Mouse (Mus musculus): Measurements from ENCODE around the gene Fgg. TPM values are rescaled to one million over a fixed set of nuclear protein-coding genes. Genes with fewer than 3 reads are reported as not detected.
A peak's percentile ranks its signal among the peaks of the same experiment; 100 is the strongest.

Fgg gene
- polyA plus RNA-seq (2015; fragmentation: Nextera tagmentation; extraction: Ambion mirVana), result not detected in 2 replicates

GRCm38 (mm10) chr3:83007557-83007956, at the start of gene Fgg:
Gene Fgg (plus strand): TSS chr3:83007724.
- Histone ChIP-seq H3K27me3 (replicated peaks; ENCODE audit: control insufficient read depth, insufficient read depth, low read length) (no peaks in the 10 kb centered on the region), H3K4me1 (ENCODE audit: control insufficient read depth, insufficient read depth, low read depth, low read length) (no peaks in the 10 kb centered on the region), H3K4me3 (ENCODE audit: low read length) (no peak within 1 kb of the TSS), H3K4me2 (ENCODE audit: low read length) (no peak within 1 kb of the TSS), H3K36me3 (ENCODE audit: control insufficient read depth, insufficient read depth, low read length) (no peaks in the 10 kb centered on the region), H3K27ac (ENCODE audit: low read depth, low read length) (no peak within 1 kb of the TSS), H3K9me3 (ENCODE audit: control insufficient read depth, low read length) (no peaks in the 10 kb centered on the region), H3K9ac (ENCODE audit: low read depth, low read length) (no peak within 1 kb of the TSS)
- 57% methylated on average over 7 of the region's 7 CpGs for WGBS
- no peak for ATAC-seq

- no peak overlapping the region for H3K4me2 ChIP-seq (ENCODE audit: low read length)
- H3K9ac ChIP-seq (ENCODE audit: low read depth, low read length), result no peak overlapping the region
- no peaks in the 10 kb centered on the region for H3K27me3 ChIP-seq (replicated peaks; ENCODE audit: control insufficient read depth, insufficient read depth, low read length)
- H3K4me1 ChIP-seq (ENCODE audit: control insufficient read depth, insufficient read depth, low read depth, low read length), result no peaks in the 10 kb centered on the region
- WGBS, result 76% methylated on average over 3 of the region's 3 CpGs
- no peak overlapping the region for H3K27ac ChIP-seq (ENCODE audit: low read depth, low read length)
- H3K4me3 ChIP-seq (ENCODE audit: low read length), result no peak overlapping the region
- no peak for ATAC-seq
- H3K36me3 ChIP-seq (ENCODE audit: control insufficient read depth, insufficient read depth, low read length), result no peaks in the 10 kb centered on the region
- no peaks in the 10 kb centered on the region for H3K9me3 ChIP-seq (ENCODE audit: control insufficient read depth, low read length)
Measured at GRCm38 (mm10) chr3:82971046-82971445, 36.5 kb upstream of the Fgg start.

- no peaks in the 10 kb centered on the region for H3K4me1 ChIP-seq (ENCODE audit: control insufficient read depth, insufficient read depth, low read depth, low read length)
- H3K27me3 ChIP-seq (replicated peaks; ENCODE audit: control insufficient read depth, insufficient read depth, low read length), result no peaks in the 10 kb centered on the region
- no peak overlapping the region for H3K4me2 ChIP-seq (ENCODE audit: low read length)
- H3K36me3 ChIP-seq (ENCODE audit: control insufficient read depth, insufficient read depth, low read length), result no peaks in the 10 kb centered on the region
- H3K27ac ChIP-seq (ENCODE audit: low read depth, low read length), result no peak overlapping the region
- H3K9ac ChIP-seq (ENCODE audit: low read depth, low read length), result no peak overlapping the region
- H3K4me3 ChIP-seq (ENCODE audit: low read length), result no peak overlapping the region
- 65% methylated on average over 6 of the region's 6 CpGs for WGBS
- no peaks in the 10 kb centered on the region for H3K9me3 ChIP-seq (ENCODE audit: control insufficient read depth, low read length)
- ATAC-seq, result peak; percentile 86
Measured at GRCm38 (mm10) chr3:82980818-82981217, 26.7 kb upstream of the Fgg start.

- no peaks in the 10 kb centered on the region for H3K36me3 ChIP-seq (ENCODE audit: control insufficient read depth, insufficient read depth, low read length)
- 65% methylated on average over 8 of the region's 8 CpGs for WGBS
- H3K27me3 ChIP-seq (replicated peaks; ENCODE audit: control insufficient read depth, insufficient read depth, low read length), result no peaks in the 10 kb centered on the region
Measured at GRCm38 (mm10) chr3:82981861-82982260, 25.7 kb upstream of the Fgg start.

GRCm38 (mm10) chr3:82984840-82985239, 22.7 kb upstream of the Fgg start:
- no peak for ATAC-seq
- Histone ChIP-seq H3K4me2 (ENCODE audit: low read length) (no peak overlapping the region), H3K36me3 (ENCODE audit: control insufficient read depth, insufficient read depth, low read length) (no peaks in the 10 kb centered on the region), H3K9me3 (ENCODE audit: control insufficient read depth, low read length) (no peaks in the 10 kb centered on the region), H3K4me3 (ENCODE audit: low read length) (no peak overlapping the region), H3K27me3 (replicated peaks; ENCODE audit: control insufficient read depth, insufficient read depth, low read length) (no peaks in the 10 kb centered on the region), H3K27ac (ENCODE audit: low read depth, low read length) (no peak overlapping the region), H3K9ac (ENCODE audit: low read depth, low read length) (no peak overlapping the region), H3K4me1 (ENCODE audit: control insufficient read depth, insufficient read depth, low read depth, low read length) (no peaks in the 10 kb centered on the region)
- 79% methylated on average over 2 of the region's 2 CpGs for WGBS

More at GRCm38 (mm10) chr3:82981861-82982260, 25.7 kb upstream of the Fgg start:
- Histone ChIP-seq H3K4me1 (ENCODE audit: control insufficient read depth, insufficient read depth, low read depth, low read length) (no peaks in the 10 kb centered on the region), H3K9me3 (ENCODE audit: control insufficient read depth, low read length) (no peaks in the 10 kb centered on the region), H3K4me3 (ENCODE audit: low read length) (no peak overlapping the region), H3K27ac (ENCODE audit: low read depth, low read length) (no peak overlapping the region), H3K4me2 (ENCODE audit: low read length) (no peak overlapping the region), H3K9ac (ENCODE audit: low read depth, low read length) (no peak overlapping the region)
- ATAC-seq, result no peak

GRCm38 (mm10) chr3:82991963-82992362, 15.6 kb upstream of the Fgg start:
- no peak overlapping the region for H3K27ac ChIP-seq (ENCODE audit: low read depth, low read length)
- H3K4me2 ChIP-seq (ENCODE audit: low read length), result no peak overlapping the region
- no peaks in the 10 kb centered on the region for H3K36me3 ChIP-seq (ENCODE audit: control insufficient read depth, insufficient read depth, low read length)
- H3K9ac ChIP-seq (ENCODE audit: low read depth, low read length), result no peak overlapping the region
- WGBS, result 85% methylated on average over 12 of the region's 12 CpGs
- H3K4me1 ChIP-seq (ENCODE audit: control insufficient read depth, insufficient read depth, low read depth, low read length), result peaks cover 6% of the 10 kb centered on the region
- no peak overlapping the region for H3K4me3 ChIP-seq (ENCODE audit: low read length)
- no peaks in the 10 kb centered on the region for H3K9me3 ChIP-seq (ENCODE audit: control insufficient read depth, low read length)
- H3K27me3 ChIP-seq (replicated peaks; ENCODE audit: control insufficient read depth, insufficient read depth, low read length), result no peaks in the 10 kb centered on the region
- no peak for ATAC-seq

GRCm38 (mm10) chr3:82992956-82993355, 14.6 kb upstream of the Fgg start:
- no peak for ATAC-seq
- H3K4me3 ChIP-seq (ENCODE audit: low read length), result no peak overlapping the region
- no peaks in the 10 kb centered on the region for H3K9me3 ChIP-seq (ENCODE audit: control insufficient read depth, low read length)
- peaks cover 6% of the 10 kb centered on the region for H3K4me1 ChIP-seq (ENCODE audit: control insufficient read depth, insufficient read depth, low read depth, low read length)
- 91% methylated on average over 6 of the region's 6 CpGs for WGBS
- H3K27ac ChIP-seq (ENCODE audit: low read depth, low read length), result no peak overlapping the region
- H3K9ac ChIP-seq (ENCODE audit: low read depth, low read length), result no peak overlapping the region
- H3K27me3 ChIP-seq (replicated peaks; ENCODE audit: control insufficient read depth, insufficient read depth, low read length), result no peaks in the 10 kb centered on the region
- H3K4me2 ChIP-seq (ENCODE audit: low read length), result no peak overlapping the region
- H3K36me3 ChIP-seq (ENCODE audit: control insufficient read depth, insufficient read depth, low read length), result no peaks in the 10 kb centered on the region

GRCm38 (mm10) chr3:82995368-82995767, 12.2 kb upstream of the Fgg start:
- Histone ChIP-seq H3K4me3 (ENCODE audit: low read length) (peak overlapping the region; percentile 30), H3K4me1 (ENCODE audit: control insufficient read depth, insufficient read depth, low read depth, low read length) (peaks cover 6% of the 10 kb centered on the region), H3K27ac (ENCODE audit: low read depth, low read length) (no peak overlapping the region), H3K9ac (ENCODE audit: low read depth, low read length) (peak overlapping the region; percentile 60), H3K27me3 (replicated peaks; ENCODE audit: control insufficient read depth, insufficient read depth, low read length) (no peaks in the 10 kb centered on the region), H3K4me2 (ENCODE audit: low read length) (peak overlapping the region; percentile 66), H3K36me3 (ENCODE audit: control insufficient read depth, insufficient read depth, low read length) (no peaks in the 10 kb centered on the region), H3K9me3 (ENCODE audit: control insufficient read depth, low read length) (no peaks in the 10 kb centered on the region)
- WGBS, result 3% methylated on average over 24 of the region's 24 CpGs
- peak; percentile 66 for ATAC-seq

- no peak overlapping the region for H3K4me2 ChIP-seq (ENCODE audit: low read length)
- no peaks in the 10 kb centered on the region for H3K36me3 ChIP-seq (ENCODE audit: control insufficient read depth, insufficient read depth, low read length)
- no peak for ATAC-seq
- H3K9ac ChIP-seq (ENCODE audit: low read depth, low read length), result no peak overlapping the region
- H3K4me1 ChIP-seq (ENCODE audit: control insufficient read depth, insufficient read depth, low read depth, low read length), result peaks cover 6% of the 10 kb centered on the region
- WGBS, result 78% methylated on average over 3 of the region's 3 CpGs
- no peaks in the 10 kb centered on the region for H3K27me3 ChIP-seq (replicated peaks; ENCODE audit: control insufficient read depth, insufficient read depth, low read length)
- no peaks in the 10 kb centered on the region for H3K9me3 ChIP-seq (ENCODE audit: control insufficient read depth, low read length)
- H3K4me3 ChIP-seq (ENCODE audit: low read length), result no peak overlapping the region
- no peak overlapping the region for H3K27ac ChIP-seq (ENCODE audit: low read depth, low read length)
Measured at GRCm38 (mm10) chr3:82996656-82997055, 10.9 kb upstream of the Fgg start.
